Mouse (Mus musculus): ENCODE results near the gene Myb. TPM values are rescaled to one million over a fixed set of nuclear protein-coding genes. Genes with fewer than 3 reads are reported as not detected.

The Myb gene
- total and polyA plus RNA-seq, 3 experiments = 11.1 to 24.0 (median 19.1) TPM

DNA sequence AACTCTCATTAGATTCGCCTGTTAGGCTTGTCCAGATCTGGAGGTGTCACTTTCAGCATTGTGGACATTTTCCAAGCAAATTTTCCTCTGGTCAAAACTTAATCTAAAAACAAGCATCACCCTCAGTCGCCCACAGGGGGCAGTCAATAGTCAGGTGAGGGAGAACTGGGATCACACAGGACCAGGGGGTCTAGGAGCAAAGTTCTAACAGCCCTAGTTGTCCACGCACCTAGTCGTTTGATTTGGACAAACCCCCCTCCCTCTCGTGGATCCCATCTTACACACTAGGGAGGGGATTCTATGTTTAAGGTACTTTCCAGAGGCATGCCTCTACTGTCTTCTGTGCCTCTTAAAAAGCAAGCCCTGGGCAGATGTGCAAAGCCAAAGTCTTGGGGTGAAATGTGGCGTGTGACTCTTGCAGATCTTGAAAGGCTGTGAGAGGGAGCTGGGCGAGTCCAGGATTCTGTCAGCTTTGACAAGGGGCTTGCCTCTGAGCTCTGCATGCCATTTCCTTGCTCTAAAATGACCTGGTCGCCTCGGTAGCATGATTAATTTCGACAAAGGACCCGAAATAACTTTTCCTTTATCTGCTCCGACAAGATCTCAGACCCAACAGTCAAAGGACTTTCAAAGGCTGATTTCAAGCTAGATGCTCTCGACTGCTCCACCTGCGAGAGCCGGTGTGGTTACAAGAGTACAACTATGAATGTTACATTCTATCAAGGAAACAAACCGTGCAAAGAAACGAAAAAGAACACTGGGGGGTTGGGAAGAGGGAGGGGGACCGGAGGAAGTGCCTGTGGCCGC is 2.5 kb downstream of the Myb start:
- dilution Hi-C loops (cut with MboI; ENCODE audit: extremely low pct_ligation_motif_present, extremely low pct_unique_long_range_greater_than_20kb, low sequenced_read_pairs) = no loop called here
- TF ChIP-seq IRF4 (IDR thresholded peaks at IDR 0.05; ENCODE audit: low read depth, low read length) (peak; percentile 59), ZKSCAN1 (IDR thresholded peaks at IDR 0.05; ENCODE audit: borderline replicate concordance, low read depth, low read length) (no peak), CHD1 (IDR thresholded peaks at IDR 0.05; ENCODE audit: low read depth, low read length) (0 out of 2 replicates have a peak, but pooled peaks have one; percentile 29), E2F4 (IDR thresholded peaks at IDR 0.05; ENCODE audit: insufficient replicate concordance, low read depth, low read length) (no peak), ZC3H11A (IDR thresholded peaks at IDR 0.05; ENCODE audit: low read depth, low read length) (0 out of 2 replicates have a peak, but pooled peaks have one; percentile 30), EP300 (IDR thresholded peaks at IDR 0.05; ENCODE audit: low read length) (0 out of 2 replicates have a peak, but pooled peaks have one; percentile 34), POLR2AphosphoS2 (IDR thresholded peaks at IDR 0.05; ENCODE audit: low read depth, low read length) (no peak), BHLHE40 (IDR thresholded peaks at IDR 0.05; ENCODE audit: low read depth, low read length) (peak; percentile 44; the same call in 1 of the 2 replicates), ETS1 (conservative IDR thresholded peaks at IDR 0.05; ENCODE audit: low read depth, low read length) (no peak), KAT2A (IDR thresholded peaks at IDR 0.05; ENCODE audit: insufficient replicate concordance, low read length) (no peak), POLR2A (IDR thresholded peaks at IDR 0.05; ENCODE audit: low read depth, low read length) (no peak), USF2 (conservative IDR thresholded peaks at IDR 0.05; ENCODE audit: low read depth, low read length) (no peak), JUN (IDR thresholded peaks at IDR 0.05; ENCODE audit: insufficient read depth, low read depth, low read length) (no peak), RCOR1 (conservative IDR thresholded peaks at IDR 0.05; ENCODE audit: low read depth, low read length) (no peak), MXI1 (IDR thresholded peaks at IDR 0.05; ENCODE audit: low read depth, low read length) (no peak; the same call in 1 of the 2 replicates), TBP (conservative IDR thresholded peaks at IDR 0.05; ENCODE audit: low read depth, low read length) (no peak), NRF1 (IDR thresholded peaks at IDR 0.05; ENCODE audit: low read depth, low read length) (no peak), HCFC1 (IDR thresholded peaks at IDR 0.05; ENCODE audit: low read depth, low read length) (no peak), RAD21 (IDR thresholded peaks at IDR 0.05; ENCODE audit: low read depth, low read length) (peak; percentile 80), USF1 (IDR thresholded peaks at IDR 0.05; ENCODE audit: low read depth, low read length) (no peak), NELFE (IDR thresholded peaks at IDR 0.05; ENCODE audit: low read depth, low read length) (no peak; the same call in 1 of the 2 replicates), SMC3 (IDR thresholded peaks at IDR 0.05; ENCODE audit: low read depth, low read length) (peak; percentile 89), JUND (conservative IDR thresholded peaks at IDR 0.05; ENCODE audit: low read depth, low read length) (no peak; the same call in 1 of the 2 replicates), UBTF (IDR thresholded peaks at IDR 0.05; ENCODE audit: low read depth, low read length) (no peak), MAFK (IDR thresholded peaks at IDR 0.05; ENCODE audit: insufficient replicate concordance, low read length) (no peak), CTCF (conservative IDR thresholded peaks at IDR 0.05 in 1 of 2, IDR thresholded peaks at IDR 0.05 in 1 of 2; ENCODE audit: low read depth in 2 of 2, low read length in 2 of 2) (peak; percentile 62 to 85), ZNF384 (IDR thresholded peaks at IDR 0.05; ENCODE audit: low read depth, low read length) (no peak), MYC (IDR thresholded peaks at IDR 0.05; ENCODE audit: low read depth, low read length) (no peak; the same call in 1 of the 2 replicates), PAX5 (IDR thresholded peaks at IDR 0.05; ENCODE audit: low read length) (no peak), ELF1 (IDR thresholded peaks at IDR 0.05; ENCODE audit: low read depth, low read length) (no peak), SIN3A (IDR thresholded peaks at IDR 0.05; ENCODE audit: low read length) (peak; percentile 77), CHD2 (IDR thresholded peaks at IDR 0.05; ENCODE audit: low read length) (no peak; the same call in 1 of the 2 replicates), MEF2A (IDR thresholded peaks at IDR 0.05; ENCODE audit: borderline replicate concordance, low read depth, low read length) (no peak), MAZ (IDR thresholded peaks at IDR 0.05; ENCODE audit: low read depth, low read length) (0 out of 2 replicates have a peak, but pooled peaks have one; percentile 51), TCF12 (IDR thresholded peaks at IDR 0.05; ENCODE audit: low read depth, low read length) (0 out of 2 replicates have a peak, but pooled peaks have one; percentile 33), GABPA (IDR thresholded peaks at IDR 0.05; ENCODE audit: insufficient replicate concordance, low read depth, low read length) (no peak), ZMIZ1 (IDR thresholded peaks at IDR 0.05; ENCODE audit: low read depth, low read length) (no peak), MAX (IDR thresholded peaks at IDR 0.05; ENCODE audit: low read length) (peak; percentile 51; the same call in 1 of the 2 replicates)

More for the DNA sequence above, 2.5 kb downstream of the Myb start:
- Histone ChIP-seq H3K36me3 (replicated peaks in 1 of 2; ENCODE audit: control insufficient read depth in 1 of 2, insufficient read depth in 1 of 2, low read length in 1 of 2) (peaks cover 7 to 24% of the 10 kb centered on the region in 2 experiments), H3K27ac (ENCODE audit: insufficient read depth, low read depth) (peak overlapping the region; percentile 80), H3K27me3 (replicated peaks) (no peaks in the 10 kb centered on the region), H3K4me3 (replicated peaks in 1 of 3; ENCODE audit: low read depth in 2 of 3, low read length in 2 of 3, poor library complexity in 1 of 3) (peak overlapping the region; percentile 66 to 83 (median 80)), H3K9me3 (replicated peaks; ENCODE audit: low read length) (no peaks in the 10 kb centered on the region), H3K4me1 (ENCODE audit: control insufficient read depth in 1 of 2, insufficient read depth in 2 of 2) (peaks cover 4 to 54% of the 10 kb centered on the region in 2 experiments), H3K4me2 (ENCODE audit: insufficient read depth, low read depth, poor library complexity, severe bottlenecking) (peak overlapping the region; percentile 85), H3K9ac (ENCODE audit: insufficient read depth, low read depth) (peak overlapping the region; percentile 77), H3K79me2 (replicated peaks; ENCODE audit: control insufficient read depth, extremely low read depth, insufficient read depth, poor library complexity, severe bottlenecking) (peaks cover 15% of the 10 kb centered on the region)
- peak; percentile 81 for DNase-seq (ENCODE audit: extremely low read depth)
- in situ Hi-C loops (cut with MboI; ENCODE audit: low pct_ligation_motif_present, low pct_unique_long_range_greater_than_20kb, low sequenced_read_pairs) = no loop called here
